Mouse (Mus musculus): ENCODE results near the gene Lrrc19. TPM values are rescaled to one million over a fixed set of nuclear protein-coding genes. Genes with fewer than 3 reads are reported as not detected.
A peak's percentile ranks its signal among the peaks of the same experiment; 100 is the strongest.

Lrrc19 gene
- polyA plus RNA-seq, 1 experiment from 2014 or later: 0.10 TPM

DNA sequence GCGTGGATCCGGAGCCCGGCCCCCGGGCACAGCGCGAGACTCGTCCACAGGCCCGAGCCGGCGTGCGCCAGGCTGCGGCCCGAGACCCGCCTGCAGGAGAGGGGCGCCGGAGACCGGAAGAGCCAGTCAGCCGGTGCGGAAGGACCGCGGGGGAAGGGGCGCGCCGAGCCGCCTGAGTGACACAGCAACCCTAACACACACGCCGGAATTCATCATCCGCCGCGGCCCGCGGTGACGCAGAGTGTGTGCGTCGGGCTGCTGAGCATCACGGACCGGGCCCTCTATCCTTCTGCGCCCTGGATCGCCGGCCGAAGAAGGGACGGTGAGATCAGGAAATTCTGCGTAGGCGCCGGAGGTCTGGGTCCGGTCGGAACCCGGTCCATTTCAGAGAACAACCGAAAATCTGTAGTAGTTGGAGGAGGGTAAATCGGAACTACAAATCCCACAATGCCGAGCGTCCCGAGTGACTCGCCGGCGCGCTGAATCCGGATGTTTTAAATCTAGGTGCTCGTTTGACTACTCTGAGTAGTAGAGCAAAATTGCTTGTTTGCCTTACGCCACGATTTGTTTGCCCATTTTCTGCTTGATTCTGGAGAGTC, 46.8 kb downstream of the Lrrc19 start, which contains the start of gene Plaa:
Plaa (minus strand) TSS at position 214 of the 599 bp plus-strand sequence.
- peak; percentile 5; the same call in 1 of the 2 replicates for TF ChIP-seq CTCF (IDR thresholded peaks at IDR 0.05; ENCODE audit: low read depth)
- TF ChIP-seq EP300 (optimal IDR thresholded peaks at IDR 0.05): no peak
- peak; percentile 93 for DNase-seq (ENCODE audit: low spot score)
- H3K9ac ChIP-seq (ENCODE audit: low read length): peak within 1 kb of the TSS; percentile 92
- under 1% methylated on average over 60 of the region's 61 CpGs for WGBS
- peak within 1 kb of the TSS; percentile 91 for H3K27ac ChIP-seq (replicated peaks)
- ATAC-seq (ENCODE audit: low FRiP score, low TSS enrichment): peak; percentile 99
- no peaks in the 10 kb centered on the region for H3K4me1 ChIP-seq (replicated peaks; ENCODE audit: control insufficient read depth, insufficient read depth)
- H3K4me3 ChIP-seq (ENCODE audit: low read depth, low read length): peak within 1 kb of the TSS; percentile 98
- H3K9me3 ChIP-seq (ENCODE audit: control insufficient read depth, low read length): no peaks in the 10 kb centered on the region
- H3K27me3 ChIP-seq (ENCODE audit: control insufficient read depth, insufficient read depth, low read length): no peaks in the 10 kb centered on the region
- H3K36me3 ChIP-seq (ENCODE audit: control insufficient read depth, insufficient read depth, low read length): no peaks in the 10 kb centered on the region
- H3K4me2 ChIP-seq (replicated peaks; ENCODE audit: low read depth): peak within 1 kb of the TSS; percentile 73

DNA sequence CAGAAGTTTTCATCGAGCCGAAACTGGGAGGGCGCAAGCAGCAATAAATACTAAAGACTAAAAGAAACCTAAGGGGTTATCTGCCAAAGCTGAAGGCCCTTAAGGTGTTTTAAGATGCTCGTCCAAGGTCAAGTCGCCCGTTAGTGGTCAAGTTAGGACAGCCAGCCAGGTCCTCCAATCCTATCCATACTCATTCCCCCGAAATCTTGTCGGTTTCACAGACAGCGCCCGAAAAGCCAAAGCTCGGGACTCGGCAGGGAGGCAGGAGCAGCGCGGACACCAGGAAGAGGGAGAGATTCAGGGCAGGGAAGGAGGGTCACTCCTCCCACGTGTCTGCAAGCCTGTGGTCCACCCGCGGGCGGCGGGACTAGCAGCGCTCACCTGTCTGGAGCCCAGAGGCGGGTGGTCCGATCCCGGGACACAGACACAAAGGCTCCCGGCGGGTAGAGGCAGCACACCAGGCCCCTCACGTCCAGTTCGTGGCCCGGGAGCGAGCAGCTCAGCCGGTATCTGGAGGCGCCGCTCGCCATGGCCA, 47.4 kb downstream of the Lrrc19 start:
- peak; percentile 83 for ATAC-seq (ENCODE audit: low FRiP score, low TSS enrichment)

DNA sequence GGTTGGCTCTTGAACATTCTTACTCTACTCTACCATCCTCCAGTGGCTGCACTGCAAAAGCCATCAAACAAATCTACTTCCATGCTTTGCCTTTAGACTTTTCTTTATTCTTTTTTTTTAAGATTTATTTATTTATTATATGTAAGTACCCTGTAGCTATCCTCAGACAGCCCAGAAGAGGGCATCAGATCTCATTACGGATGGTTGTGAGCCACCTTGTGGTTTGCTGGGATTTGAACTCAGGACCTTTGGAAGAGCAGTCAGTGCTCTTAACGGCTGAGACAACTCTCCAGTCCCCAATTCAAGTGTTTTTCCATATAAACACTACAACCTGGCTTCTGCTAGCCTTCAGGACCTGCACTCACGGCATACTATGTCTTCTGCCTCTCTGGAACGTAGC, 48.5 kb downstream of the Lrrc19 start:
- TF ChIP-seq EP300 (optimal IDR thresholded peaks at IDR 0.05) (no peak), CTCF (IDR thresholded peaks at IDR 0.05; ENCODE audit: low read depth) (peak; percentile 55)
- 77% methylated on average over 4 of the region's 4 CpGs for WGBS
- Histone ChIP-seq H3K36me3 (ENCODE audit: control insufficient read depth, insufficient read depth, low read length) (no peaks in the 10 kb centered on the region), H3K9ac (ENCODE audit: low read length) (no peak overlapping the region), H3K9me3 (ENCODE audit: control insufficient read depth, low read length) (no peaks in the 10 kb centered on the region), H3K4me1 (replicated peaks; ENCODE audit: control insufficient read depth, insufficient read depth) (no peaks in the 10 kb centered on the region), H3K4me3 (ENCODE audit: low read depth, low read length) (no peak overlapping the region), H3K27ac (replicated peaks) (no peak overlapping the region), H3K27me3 (ENCODE audit: control insufficient read depth, insufficient read depth, low read length) (no peaks in the 10 kb centered on the region), H3K4me2 (replicated peaks; ENCODE audit: low read depth) (no peak overlapping the region)
- ATAC-seq (ENCODE audit: low FRiP score, low TSS enrichment) (no peak), DNase-seq (ENCODE audit: low spot score) (no peak)

More for the DNA sequence above, 47.4 kb downstream of the Lrrc19 start:
- Histone ChIP-seq H3K4me2 (replicated peaks; ENCODE audit: low read depth) (peak overlapping the region; percentile 73), H3K27ac (replicated peaks) (peak overlapping the region; percentile 91), H3K9ac (ENCODE audit: low read length) (peak overlapping the region; percentile 92), H3K27me3 (ENCODE audit: control insufficient read depth, insufficient read depth, low read length) (no peaks in the 10 kb centered on the region), H3K4me3 (ENCODE audit: low read depth, low read length) (peak overlapping the region; percentile 98), H3K9me3 (ENCODE audit: control insufficient read depth, low read length) (no peaks in the 10 kb centered on the region), H3K36me3 (ENCODE audit: control insufficient read depth, insufficient read depth, low read length) (no peaks in the 10 kb centered on the region), H3K4me1 (replicated peaks; ENCODE audit: control insufficient read depth, insufficient read depth) (no peaks in the 10 kb centered on the region)
- no peak for DNase-seq (ENCODE audit: low spot score)
- 0% methylated on average over 33 of the region's 33 CpGs for WGBS
- TF ChIP-seq EP300 (optimal IDR thresholded peaks at IDR 0.05) (no peak), CTCF (IDR thresholded peaks at IDR 0.05; ENCODE audit: low read depth) (no peak)

DNA sequence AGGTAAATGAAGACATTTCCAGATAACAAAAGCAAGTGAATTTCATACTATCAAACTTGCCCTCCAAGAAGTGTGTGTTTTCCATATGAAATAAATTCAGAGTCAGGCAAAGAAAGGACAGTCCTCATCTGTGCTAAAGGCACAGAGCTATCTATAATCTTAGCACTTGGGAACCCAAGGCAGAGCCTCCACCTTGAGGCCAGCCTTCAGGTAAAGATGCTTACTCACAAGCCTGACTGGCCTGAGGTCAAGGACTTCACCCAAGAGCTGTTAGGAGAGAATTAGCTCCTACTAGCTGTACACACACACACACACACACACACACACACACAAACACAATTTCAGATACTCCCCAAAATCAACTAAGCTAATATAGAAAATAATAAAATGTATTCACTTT, 57.2 kb downstream of the Lrrc19 start:
- no peak overlapping the region for H3K27ac ChIP-seq (replicated peaks)
- H3K9ac ChIP-seq (ENCODE audit: low read length): no peak overlapping the region
- H3K36me3 ChIP-seq (ENCODE audit: control insufficient read depth, insufficient read depth, low read length): no peaks in the 10 kb centered on the region
- no peak overlapping the region for H3K4me3 ChIP-seq (ENCODE audit: low read depth, low read length)
- no peak for DNase-seq (ENCODE audit: low spot score)
- no peak for ATAC-seq (ENCODE audit: low FRiP score, low TSS enrichment)
- no peaks in the 10 kb centered on the region for H3K27me3 ChIP-seq (ENCODE audit: control insufficient read depth, insufficient read depth, low read length)
- no peak overlapping the region for H3K4me2 ChIP-seq (replicated peaks; ENCODE audit: low read depth)
- no peak for TF ChIP-seq EP300 (optimal IDR thresholded peaks at IDR 0.05)
- TF ChIP-seq CTCF (IDR thresholded peaks at IDR 0.05; ENCODE audit: low read depth): no peak
- H3K9me3 ChIP-seq (ENCODE audit: control insufficient read depth, low read length): no peaks in the 10 kb centered on the region
- H3K4me1 ChIP-seq (replicated peaks; ENCODE audit: control insufficient read depth, insufficient read depth): no peaks in the 10 kb centered on the region

DNA sequence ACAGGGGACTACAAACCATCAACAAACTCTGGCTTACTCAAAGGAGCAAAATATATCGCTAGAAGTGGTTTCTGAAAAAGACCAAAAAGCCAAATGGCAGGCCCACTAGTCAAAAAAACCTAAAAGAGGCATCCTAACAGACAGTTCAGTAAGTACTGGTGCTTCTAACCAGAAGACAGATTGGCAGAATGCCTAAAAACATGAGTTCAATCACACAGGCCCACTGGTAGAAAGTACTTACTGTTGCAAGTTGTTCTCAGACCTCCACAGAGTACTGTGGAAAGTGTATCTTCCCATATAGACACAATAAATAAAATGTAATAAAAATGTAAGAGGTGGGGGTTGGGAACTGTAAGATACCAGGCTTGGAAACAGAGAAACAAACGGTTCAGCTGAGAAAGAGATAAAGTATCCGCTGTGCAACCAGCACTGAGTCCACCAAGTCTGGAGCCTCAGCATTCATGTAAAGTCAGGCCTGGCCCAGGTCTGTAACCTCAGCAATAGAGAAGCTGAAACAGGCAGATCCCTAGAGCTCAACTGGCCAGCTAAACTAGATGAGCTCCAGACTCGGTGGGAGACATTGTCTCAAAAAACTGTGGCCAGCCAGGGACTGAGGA, 58.1 kb downstream of the Lrrc19 start:
- DNase-seq (ENCODE audit: low spot score): no peak
- H3K9ac ChIP-seq (ENCODE audit: low read length): no peak overlapping the region
- no peak for ATAC-seq (ENCODE audit: low FRiP score, low TSS enrichment)

More for the DNA sequence above, 58.1 kb downstream of the Lrrc19 start:
- WGBS: 69% methylated on average over 4 of the region's 4 CpGs
- TF ChIP-seq EP300 (optimal IDR thresholded peaks at IDR 0.05): no peak
- no peak for TF ChIP-seq CTCF (IDR thresholded peaks at IDR 0.05; ENCODE audit: low read depth)
- Histone ChIP-seq H3K9me3 (ENCODE audit: control insufficient read depth, low read length) (no peaks in the 10 kb centered on the region), H3K4me1 (replicated peaks; ENCODE audit: control insufficient read depth, insufficient read depth) (no peaks in the 10 kb centered on the region), H3K27ac (replicated peaks) (no peak overlapping the region), H3K27me3 (ENCODE audit: control insufficient read depth, insufficient read depth, low read length) (no peaks in the 10 kb centered on the region), H3K36me3 (ENCODE audit: control insufficient read depth, insufficient read depth, low read length) (no peaks in the 10 kb centered on the region), H3K4me2 (replicated peaks; ENCODE audit: low read depth) (no peak overlapping the region), H3K4me3 (ENCODE audit: low read depth, low read length) (no peak overlapping the region)

MicroRNA genes within 50 kb of the gene (microRNA counts, 519-probe panel; counts per million panel counts)
- 4,334 counts per million, percentile 39 among the panel's probes with 10 or more counts for microRNA mmu-miR-872

Small RNAs within 50 kb of the gene (microRNA-seq; reads per million reads assigned to microRNA genes)
- gene Mir872: 1,572 reads per million, percentile 76 among the genes with 10 or more reads in this experiment

Other genes with a start within 250 kb of the Lrrc19 start
- 0.21 and 0.30 TPM in 2 replicates for gene Gm10306, start 93.6 kb downstream of the Lrrc19 start, polyA plus RNA-seq (2015; fragmentation: Nextera tagmentation; extraction: Ambion mirVana)
- gene Caap1, start 93.3 kb downstream of the Lrrc19 start, polyA plus RNA-seq (2015; fragmentation: Nextera tagmentation; extraction: Ambion mirVana): 10.8 and 11.2 TPM in 2 replicates
- 38.2 and 38.6 TPM in 2 replicates for gene Plaa, start 46.9 kb downstream of the Lrrc19 start, polyA plus RNA-seq (2015; fragmentation: Nextera tagmentation; extraction: Ambion mirVana)
- gene Ift74, start 35.7 kb downstream of the Lrrc19 start, polyA plus RNA-seq (2015; fragmentation: Nextera tagmentation; extraction: Ambion mirVana): 13.7 and 14.8 TPM in 2 replicates
- gene Tek, start 89.1 kb upstream of the Lrrc19 start, polyA plus RNA-seq (2015; fragmentation: Nextera tagmentation; extraction: Ambion mirVana): 5.3 and 5.6 TPM in 2 replicates